Mouse (Mus musculus) NIH3T3 (cell line): Measurements from ENCODE around the gene Khdc4.

Source experiments
- DNase-seq: peaks from one replicate; pipeline ENCODE4 v3.0.0-alpha.2; 2012; ENCODE audit warnings: low read depth

The Khdc4 gene

DNA sequence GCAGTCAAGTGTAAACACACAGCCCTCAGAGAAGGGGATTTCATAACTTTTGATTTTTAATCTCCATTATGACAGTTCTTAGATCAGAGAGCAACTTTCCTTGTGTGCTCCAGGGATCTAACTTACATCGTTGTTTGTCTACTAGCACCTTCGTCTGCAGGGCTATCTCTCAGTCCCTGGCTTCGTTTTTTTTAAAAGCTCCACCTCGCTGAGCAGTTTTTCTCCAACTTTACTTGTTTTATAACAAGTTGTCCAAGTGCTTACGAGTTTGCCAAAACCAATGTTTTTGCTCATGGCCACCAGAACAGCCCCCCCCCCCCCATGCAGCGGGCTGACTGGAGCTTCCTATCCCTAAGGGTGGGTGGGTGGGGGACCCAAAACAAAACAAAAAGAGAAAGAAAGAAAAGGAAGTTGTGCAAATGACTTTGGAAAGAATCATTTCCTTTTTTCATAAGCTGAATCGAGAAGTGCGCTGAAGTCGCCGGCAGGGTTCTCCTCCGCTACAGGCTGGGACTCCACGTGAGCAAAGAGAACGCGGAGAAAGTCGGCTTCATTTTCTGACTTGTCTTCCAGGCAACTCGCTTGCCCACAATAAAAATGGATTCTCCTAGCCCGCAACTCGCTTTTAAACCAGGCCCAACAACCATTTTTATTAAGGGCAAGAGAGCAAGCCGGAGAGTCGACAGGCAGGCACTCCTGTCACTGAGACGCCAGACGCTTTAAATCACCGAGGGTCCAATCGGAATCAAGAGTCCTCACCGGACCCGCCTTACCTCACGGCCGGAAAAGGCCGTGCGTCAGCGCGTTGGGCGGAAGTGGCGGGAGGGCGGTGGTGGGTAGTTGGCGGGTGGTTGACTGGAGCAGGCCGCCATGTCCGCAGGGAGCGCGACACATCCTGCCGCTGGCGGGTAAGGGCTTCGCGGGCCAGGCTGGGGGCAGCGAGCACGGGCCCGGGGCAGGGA, at the start of gene Khdc4:
Khdc4 (plus strand) TSS at position 824 of the 962 bp plus-strand sequence.
- peak; percentile 98 for DNase-seq

DNA sequence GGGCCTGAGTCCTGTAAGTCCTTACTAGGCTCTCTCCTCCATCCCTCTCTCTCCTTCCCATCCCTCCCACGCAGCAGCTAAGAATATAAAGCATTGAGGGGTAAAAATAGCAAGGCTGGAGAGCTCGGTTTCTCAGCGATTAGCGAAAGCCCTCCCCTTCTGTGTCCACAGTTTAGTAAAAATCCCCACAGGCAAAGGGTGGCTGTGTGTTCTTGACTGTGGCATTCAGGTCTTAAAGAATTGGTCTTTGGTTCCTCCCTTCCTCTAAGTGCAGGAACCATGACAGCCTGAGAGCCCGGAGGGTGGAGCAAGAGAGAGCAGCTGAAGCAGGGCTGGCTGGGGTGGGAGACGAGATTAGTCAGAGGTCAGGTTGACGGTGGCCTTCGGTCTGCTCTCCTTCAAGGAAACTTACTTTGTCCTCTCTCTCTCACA, 49.0 kb upstream of the Khdc4 start:
- DNase-seq = no peak

DNA sequence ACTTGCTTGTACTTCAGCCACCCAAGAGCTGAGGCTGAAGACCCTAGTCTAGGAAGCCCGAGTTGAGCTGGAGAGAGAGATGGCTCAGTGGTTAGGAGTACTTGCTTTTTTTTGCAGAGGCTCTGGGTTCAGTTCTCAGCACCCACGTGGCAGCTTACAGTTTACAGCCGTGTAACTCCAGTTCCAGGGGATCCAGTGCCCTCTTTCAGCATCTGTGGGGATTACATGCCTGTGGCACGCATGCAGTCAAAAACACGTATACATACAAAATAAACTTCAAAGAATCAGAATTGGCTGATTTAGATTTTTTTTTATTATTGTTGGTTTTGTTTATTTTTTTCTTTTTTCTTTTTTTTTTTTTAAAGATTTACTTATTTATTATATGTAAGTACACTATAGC, 48.5 kb upstream of the Khdc4 start:
- DNase-seq = no peak

DNA sequence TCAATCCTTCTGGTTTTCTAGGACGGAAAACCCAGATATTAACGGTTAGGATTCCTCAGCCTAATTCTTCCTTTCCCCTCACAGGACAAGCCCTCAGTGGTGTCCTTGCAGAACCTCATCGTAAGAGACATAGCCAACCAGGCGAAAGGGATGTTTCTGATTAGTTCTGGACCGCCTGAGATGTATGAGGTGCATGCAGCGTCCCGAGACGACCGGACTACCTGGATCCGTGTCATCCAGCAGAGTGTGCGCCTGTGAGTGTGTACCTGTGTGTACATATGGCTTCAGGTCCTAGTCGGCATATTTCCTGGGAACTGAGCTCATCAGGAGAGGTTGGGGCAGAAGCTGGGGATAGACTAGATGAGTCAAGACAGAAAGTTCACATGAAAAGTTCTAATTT, 46.4 kb upstream of the Khdc4 start:
- DNase-seq = no peak

DNA sequence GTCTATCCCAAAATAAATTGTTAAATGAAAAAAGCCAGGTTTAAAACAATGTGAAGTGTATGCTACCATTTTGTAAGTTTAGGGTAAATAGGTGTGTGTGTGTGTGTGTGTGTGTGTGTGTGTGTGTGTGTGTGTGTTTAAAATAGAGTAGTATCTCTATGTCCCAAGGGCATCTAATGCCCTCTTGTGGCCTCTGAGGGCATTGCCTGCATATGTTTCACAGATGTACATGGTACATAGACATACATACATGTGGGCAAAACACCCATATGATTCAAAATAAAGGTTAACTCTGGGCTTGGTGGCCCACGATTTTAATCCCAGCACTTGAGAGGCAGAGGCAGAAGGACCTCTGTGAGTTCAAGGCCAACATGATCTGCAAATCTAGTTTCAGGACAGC, 44.9 kb upstream of the Khdc4 start:
- DNase-seq = peak; percentile 87

DNA sequence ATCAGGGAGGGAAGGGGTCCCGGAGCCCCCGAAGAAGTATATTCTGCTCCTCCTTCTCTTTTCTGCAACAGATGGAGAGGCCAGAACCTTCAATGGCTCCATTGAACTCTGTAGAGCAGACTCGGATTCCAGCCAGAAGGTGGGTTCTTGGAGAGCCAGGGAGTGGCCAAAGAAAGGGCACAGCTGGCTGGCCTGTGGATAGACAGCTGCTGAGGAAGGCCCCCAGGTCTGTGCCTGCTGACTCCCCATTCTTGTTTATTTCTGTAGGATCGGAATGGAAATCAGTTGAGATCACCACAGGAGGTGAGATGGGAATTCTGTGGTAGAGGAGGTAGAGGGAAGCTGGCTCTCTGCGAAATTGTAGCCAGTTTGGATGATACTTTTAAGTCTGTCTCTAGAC, 42.5 kb upstream of the Khdc4 start:
- DNase-seq = no peak

DNA sequence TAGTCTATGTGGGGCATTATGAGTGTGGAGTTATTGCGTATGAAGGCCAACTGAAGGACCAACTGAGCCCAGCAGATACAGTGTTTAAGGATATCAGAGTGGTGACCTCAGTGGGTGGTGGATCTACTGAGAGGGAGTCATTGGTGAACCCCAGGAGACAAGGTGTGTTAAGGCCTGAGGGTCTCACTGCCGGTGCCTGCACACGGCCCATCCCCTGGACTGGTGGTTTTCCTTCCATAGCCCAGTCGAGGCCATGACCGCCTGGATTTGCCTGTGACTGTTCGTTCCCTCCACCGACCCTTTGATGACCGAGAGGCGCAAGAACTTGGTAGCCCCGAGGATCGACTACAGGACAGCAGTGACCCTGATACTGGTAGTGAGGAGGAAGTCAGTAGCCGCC, 39.7 kb upstream of the Khdc4 start:
- no peak for DNase-seq

DNA sequence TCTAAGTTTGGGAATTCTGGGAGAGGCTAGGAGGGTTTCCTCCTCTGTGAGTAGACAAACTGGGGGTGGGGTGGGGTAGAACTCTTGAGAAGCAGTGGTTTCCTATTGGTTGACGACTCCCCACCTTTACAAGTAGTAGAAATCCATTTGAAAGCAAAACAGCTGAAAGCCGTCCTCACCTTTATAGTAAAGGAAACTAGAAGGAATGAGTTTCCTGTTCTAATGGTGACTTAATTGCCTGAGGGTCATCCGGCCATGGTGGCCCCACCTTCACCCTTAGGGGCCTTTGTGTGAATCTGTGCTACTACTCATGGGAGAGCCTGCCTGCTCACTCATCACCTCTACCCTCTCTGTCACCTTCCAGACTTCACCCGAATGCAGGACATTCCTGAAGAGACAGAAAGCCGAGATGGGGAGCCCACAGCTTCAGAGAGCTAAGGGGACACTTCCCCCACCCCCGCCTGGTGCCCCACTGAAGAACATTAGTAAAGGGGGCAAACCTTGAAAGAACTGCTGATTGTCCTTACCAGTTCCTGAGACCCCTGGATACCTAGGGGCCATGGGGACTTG, 39.1 kb upstream of the Khdc4 start:
- DNase-seq = no peak

DNA sequence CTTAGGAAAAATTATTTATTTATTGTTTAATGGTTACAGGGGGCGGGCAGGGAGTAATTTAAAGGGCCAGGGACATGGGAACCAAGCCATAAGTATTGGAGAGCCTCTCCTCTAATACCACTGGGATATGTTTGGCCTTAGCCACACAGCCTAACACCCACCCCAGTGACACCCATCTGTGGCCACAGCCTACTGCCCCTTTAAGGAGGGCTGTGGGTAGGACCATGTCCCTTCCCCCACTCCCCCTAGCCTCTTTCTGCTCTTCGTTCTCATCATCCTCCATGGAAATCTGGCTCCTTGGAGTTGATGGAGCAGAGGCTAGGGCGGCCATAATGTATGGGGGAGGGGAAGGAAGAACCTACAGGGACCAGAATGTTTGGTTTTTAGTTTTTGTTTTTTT, 38.5 kb upstream of the Khdc4 start:
- DNase-seq = no peak

DNA sequence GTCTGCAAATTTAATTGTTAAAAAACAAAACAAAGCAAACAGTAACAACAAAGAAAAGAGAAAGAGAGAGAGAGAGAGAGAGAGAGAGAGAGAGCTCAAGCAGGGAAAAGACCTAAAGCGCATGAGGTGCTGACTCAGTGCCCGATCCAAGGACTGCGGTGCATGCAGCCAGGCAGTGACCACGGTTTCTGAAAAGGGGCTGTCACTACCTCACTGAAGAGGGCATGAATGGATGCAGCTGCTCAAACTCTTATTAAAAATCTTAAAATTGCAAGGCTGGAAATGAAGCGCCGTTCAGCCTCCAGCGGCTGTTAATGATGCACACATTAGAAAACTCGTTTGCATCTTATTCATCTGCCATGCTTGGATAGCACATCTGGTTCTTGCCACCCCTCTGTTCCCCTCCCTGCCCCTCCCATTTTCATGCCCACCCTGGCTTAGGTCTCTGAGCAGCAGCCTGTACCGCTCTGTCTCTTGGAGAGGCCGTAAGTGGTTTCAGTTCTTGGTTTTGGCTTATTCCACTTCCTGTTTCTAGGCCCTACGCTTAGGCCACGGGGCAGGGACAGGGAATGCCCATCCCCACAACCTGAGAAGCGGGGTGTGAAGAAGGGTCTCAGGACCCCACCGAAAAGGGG, 37.7 kb upstream of the Khdc4 start:
- no peak for DNase-seq

DNA sequence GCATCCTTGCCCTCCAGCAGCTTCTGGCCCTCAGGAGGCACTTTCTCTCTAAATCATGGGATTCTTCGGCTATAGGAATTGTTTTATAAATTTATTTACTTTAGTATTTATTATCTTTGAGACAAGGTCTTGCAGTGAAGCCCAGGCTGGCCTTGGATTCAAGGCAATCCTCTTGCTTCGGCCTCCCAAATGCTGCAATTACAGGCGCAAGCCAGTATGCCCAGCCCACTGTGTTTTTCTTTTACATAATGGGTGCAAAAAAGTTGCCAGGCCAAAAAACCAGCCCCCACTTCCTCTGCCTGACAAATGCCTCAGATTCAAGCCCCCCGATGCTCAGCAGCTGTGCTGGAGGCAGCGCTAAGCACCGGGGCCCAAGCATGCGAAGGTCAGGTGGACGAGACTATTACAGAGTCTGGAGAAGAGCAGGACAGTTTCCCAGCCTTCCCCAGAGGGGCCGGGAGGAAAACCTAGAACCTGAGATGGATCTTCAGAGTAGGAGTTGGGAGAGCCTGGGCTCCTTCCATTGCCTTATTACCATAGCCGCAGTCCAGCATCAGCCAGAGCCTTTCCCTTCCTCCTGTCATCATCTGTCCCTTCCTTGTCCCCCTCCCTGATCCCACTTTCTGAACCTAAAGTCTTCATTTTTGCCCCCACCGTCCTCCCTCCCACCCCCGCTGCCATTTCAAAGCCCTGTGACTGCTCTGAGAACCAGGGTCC, 37.0 kb upstream of the Khdc4 start:
- no peak for DNase-seq

DNA sequence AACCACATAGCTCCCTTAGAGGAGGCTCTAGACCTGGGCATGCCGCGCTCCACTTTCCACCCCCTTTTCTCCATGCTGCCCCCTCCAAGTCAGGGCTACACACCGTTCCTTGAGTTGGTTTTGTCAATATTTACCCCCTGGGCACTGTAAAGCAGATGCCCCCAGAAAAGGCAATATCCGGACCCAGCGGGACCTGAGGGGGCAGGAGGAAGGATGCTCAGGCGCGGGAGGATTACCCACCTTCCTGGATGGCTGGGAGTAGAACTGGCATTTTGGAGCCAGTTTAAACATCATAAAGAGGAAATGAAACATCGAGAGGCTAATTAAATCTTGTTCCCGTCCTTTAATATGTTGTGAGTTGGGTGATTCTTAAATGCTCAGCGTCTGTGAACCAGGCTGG, 36.4 kb upstream of the Khdc4 start:
- no peak for DNase-seq

DNA sequence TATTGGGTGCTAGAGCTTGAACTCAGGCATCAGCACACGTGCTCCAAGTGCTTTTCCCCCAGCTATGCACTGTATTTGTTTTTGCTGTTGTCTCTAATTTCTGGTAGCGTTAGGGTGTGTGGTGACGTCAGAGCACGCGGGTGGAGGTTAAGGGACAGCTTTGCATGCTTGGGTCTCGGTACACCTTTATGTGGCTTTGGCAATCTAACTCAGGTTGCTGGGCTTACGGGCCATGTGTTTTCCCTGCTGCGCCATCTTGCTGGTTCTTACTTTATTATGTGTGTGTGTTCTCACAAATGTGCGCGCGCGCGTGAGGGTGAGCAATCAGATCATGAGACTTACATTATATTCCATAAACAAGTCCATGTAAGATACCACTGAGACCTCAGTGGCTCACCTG, 35.6 kb upstream of the Khdc4 start:
- no peak for DNase-seq

DNA sequence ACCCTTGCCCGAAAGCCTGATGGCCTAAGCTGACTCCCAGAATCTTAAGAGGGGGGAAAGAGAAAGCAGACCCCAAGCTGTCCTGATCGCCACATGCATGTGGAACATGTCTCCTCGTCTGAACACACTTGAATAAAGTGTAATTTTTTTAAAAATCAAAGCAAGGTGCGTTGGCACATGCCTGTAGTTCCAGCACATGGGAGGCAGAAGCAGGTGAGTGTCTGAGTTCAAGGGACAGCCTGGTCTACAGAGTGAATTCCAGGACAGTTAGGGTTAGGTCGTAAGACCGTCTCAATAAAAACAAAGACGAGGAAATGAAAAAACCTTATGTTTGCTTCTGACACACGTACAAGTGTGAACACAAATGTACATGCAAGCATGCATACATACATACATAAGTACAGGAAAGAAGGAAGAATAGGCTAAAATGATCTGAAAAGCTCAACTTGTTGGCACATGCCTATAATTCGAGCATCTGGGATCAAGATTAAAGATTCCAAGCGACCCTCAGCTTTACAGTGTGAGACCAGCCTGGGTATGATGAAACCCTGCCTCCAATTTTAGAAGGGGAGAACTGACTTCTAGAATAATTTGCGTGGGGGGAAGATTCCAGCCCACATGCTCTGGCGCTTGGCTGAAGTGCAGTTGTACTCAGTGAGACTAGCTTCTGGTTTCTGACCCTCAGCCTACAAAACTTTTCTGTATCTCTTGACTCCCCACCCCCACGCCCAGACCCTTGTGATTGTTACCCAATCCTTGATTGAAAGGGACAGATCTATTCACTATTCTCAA, 34.7 kb upstream of the Khdc4 start:
- no peak for DNase-seq

DNA sequence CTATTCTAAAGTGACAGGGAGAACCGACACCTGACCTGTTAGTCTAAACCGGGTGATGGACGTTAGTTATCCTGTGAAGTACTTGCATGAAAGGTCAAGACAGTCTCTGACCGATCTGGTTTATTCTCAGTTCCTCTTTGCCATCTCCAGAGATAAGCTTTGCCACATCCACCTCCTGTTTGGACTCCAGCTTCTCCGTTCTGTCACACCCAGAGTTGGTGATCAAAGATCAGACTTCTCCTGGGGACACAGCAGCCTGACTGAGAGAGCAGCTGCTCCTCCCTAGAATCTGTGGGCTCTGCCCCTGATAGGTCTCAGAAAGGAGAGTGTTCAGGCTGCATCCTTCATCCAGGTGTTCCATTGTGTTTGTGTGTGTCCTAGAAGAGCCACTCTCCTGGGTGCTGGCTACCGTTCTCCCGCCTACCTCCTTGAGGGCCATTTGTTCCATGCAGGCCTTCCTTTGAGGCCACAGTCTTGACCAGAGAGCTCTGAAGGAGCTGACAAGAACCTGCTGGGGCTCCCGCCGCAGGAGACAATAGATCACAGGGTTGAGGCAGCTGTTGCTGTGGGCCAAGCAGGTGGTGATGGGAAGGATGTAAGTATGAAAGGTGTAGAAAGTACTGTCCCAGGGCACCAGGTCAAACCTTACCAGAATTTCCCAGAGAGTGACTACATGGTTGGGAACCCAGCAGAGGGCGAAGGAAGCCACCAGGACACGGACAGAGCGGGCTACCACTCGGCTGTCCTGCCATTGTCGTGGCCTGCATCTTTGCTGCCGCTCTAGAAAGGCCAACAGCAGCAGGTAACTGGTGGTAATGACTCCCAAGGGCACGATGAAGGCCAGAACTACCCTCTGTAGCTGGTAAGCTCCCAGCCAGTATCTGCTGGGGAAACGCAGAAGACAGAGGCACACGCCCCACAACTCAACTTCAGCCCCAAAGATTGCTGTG, 33.7 kb upstream of the Khdc4 start:
- DNase-seq = no peak

DNA sequence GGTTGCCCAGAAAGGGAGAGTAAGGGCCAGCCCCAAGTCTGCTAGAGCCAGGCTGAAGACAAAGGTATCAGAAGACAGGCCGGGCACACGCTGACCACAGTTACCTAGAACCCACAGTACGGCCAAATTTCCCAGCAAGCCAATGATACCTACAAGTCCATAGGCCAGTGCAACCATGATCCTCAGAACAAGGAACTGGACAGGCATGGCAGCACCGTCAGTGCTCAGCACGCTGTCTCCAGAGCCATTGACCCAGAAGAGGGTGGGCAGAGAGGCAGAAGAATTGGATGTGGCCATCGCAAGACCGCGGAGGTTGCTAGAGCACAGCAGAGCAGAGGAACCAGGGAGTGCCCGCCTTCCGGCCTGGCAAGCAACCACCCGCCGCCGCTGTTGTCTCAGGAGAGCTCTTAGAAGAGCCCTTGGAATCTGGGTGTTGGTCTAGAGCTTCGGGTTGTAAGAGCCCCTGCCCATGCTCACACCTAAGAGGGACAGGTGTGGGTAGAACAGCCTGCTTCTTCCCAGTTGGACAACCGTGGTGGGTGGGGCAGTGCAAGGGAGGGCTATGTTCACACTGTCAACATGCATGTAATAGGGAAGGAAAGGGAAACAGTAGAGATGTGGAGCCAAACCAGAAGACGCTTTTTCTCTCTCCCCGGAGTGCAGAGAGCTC, 32.6 kb upstream of the Khdc4 start, which contains the start of gene Rxfp4:
Rxfp4 (minus strand) TSS at position 297 of the 670 bp plus-strand sequence.
- DNase-seq = no peak

DNA sequence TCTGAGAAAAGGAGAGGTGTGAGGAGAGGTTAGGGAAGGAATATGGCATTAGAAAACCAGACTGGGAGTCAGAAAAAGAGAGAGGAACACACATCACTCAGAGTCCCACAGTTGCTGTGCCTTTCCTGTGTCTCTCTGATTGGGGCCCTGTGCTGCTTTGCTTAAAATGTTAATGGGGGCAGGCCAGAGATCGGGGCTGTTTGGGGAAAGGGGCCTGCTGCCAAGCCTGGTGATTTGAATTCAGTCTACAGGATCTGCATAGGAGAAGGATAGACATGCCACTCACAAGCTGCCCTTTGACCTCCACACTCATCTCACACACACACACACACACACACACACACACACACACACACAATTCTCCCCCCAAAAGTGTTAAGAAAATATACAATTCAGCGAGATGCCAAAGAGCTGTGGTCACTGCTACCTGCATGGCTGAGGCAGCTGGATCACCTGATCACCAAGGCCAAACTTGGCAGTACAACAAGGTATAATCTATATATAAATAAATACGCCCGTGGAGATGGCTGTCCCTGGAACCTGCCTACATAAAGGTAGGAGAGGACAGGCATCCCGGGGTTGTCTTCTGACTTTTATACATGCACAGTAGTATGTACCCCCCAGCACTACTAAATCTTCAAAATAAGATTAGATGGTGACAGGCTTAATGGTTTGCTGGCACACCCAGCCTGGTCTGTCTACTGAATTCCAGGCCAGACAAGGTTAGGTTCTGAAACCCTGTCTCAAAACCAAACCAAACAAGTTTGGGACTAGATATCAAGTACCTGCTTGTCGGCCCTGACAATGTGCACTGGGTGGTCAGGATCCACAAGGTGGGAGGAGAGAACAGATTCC, 31.9 kb upstream of the Khdc4 start:
- peak; percentile 41 for DNase-seq

DNA sequence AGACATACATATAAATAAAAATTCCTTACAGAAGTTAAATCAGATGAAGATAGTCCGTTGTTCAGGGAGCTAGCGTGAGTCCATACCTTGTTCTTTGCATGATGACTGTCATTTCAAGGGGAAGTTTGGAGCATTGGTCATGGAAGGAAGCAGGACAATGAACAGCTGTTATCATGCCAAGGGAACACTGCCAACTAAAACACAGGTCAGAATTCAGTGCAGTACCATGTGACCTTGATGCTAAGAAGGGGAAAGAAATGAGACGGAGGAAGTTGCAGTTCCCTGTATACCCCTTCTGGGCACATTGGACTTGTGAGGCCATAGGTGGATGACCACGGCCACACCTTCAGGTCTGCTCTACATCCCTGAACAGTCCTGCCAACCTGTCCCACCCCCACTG, 31.0 kb upstream of the Khdc4 start:
- DNase-seq = peak; percentile 52

DNA sequence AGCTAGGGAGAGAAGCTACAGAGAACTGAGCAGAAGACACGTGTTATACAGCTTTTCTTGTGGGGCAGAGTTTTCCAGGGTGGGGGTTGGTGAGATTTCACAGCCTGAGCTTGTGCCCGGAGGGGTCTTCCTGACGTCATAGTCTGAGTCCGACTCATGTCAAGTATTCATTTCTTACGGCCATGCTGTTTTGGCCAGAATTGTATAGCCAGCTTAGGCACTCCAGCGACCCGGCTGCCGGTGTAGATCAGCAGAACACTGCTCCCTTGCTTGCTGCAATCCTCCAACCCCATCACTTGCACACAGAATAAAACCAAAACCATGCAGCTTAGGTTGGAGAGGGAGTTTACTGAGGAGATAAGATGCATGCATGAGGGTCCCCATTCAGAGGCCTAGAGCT, 30.0 kb upstream of the Khdc4 start:
- DNase-seq = peak; percentile 37
